Mouse (Mus musculus): Measurements from ENCODE around the gene Ticrr. TPM values are rescaled to one million over a fixed set of nuclear protein-coding genes. Genes with fewer than 3 reads are reported as not detected.

The Ticrr gene
- polyA plus RNA-seq (2017; shearing (Covaris generic)), result 1 to 10 TPM; 3.1 to 3.8 TPM

DNA sequence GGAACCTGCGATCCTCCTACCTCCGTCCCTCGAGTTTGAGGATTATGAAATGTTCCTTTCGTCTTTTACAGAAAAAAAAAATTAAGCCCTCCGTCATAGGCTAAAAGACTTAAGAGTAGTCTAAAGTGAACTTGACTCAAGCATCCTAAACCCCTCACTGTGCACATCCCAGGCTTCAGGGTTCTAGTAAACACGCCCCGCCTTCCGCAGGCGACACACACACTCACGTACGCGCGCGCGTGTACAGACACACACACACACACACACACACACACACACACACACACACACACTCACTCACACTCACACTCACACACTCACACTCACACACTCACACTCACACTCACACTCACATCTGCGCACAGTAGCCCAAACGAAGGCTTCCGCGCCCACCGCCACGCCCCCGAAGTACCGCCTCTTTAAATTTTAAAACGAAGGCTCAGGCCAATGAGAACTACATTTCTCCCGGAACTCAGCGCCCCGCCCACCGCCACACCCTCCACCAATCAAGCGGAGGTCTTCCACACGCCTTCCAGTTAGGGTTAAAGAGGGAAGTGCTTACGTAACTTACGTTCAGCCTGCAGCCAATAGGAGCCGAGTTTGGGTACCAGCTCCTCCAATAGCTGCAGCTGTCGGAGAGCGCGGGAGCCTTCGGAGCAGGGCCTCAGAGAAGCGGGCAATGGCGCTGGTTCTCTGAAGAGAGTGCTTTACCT is at the start of gene Ticrr:
Gene Ticrr, plus strand, starts transcription at position 619 of the 713 bp plus-strand sequence.

DNA sequence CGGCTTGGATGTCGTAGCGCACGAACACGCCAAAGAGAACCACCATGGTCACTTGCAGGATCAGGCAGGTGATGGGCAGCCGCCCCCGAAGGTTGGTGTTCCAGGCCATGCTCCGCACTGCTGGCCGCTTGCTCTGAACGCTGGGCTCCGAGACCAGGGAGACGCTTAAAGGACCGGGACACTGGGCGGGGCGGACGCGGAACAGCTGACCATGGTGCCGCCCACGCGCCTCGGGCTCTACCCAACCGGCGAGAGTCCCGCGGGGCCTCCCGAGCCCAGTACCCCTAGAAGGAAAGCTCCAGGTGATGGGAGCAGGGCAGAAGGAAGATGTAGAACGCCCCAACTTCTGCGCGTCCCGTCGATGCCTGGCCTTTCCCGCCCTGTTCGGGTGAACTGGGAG is 42.6 kb upstream of the Ticrr start, which contains the start of gene Rhcg:
Gene Rhcg, minus strand, starts transcription at position 240 of the 400 bp plus-strand sequence.

DNA sequence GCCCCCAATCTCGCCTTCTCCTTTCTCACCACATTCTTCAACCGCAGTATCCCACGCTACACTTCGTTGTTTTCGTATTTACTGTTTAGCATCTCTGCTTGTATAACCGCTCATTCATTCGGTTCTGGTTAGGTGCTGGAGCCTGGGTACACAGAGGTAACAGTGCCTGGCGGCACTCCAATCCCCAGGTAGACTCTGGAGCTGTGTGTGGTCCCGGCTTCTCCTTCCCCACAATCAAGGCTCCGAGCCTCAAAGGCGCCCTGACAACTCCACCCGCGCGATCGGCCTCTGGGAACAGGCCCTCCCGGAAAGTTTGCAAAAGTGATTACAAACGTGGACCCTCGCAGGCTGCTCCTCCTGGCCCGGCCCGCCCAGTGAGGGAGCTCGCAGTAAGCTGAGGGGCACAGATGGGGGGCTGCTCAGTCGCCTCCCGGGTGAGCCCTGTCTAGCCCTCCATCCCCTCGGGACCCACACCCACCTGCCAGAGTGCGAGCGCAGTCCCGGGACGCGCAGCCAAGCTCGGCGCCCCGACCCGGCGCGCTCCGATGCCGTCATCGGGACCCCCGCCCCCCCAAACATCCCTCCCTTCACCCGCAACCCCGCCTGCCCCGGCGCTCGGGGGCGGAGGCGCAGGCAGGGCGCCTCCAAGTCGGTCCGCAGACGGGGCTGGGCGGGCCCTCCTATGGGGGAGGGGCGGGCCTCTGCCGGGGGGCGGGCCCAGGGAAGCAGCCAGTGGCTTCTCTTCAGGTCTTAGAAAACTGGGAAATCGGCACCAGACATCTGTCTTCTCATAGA is 55.4 kb downstream of the Ticrr start, which contains the start of gene Kif7:
Gene Kif7, minus strand, starts transcription at position 534 of the 795 bp plus-strand sequence.

DNA sequence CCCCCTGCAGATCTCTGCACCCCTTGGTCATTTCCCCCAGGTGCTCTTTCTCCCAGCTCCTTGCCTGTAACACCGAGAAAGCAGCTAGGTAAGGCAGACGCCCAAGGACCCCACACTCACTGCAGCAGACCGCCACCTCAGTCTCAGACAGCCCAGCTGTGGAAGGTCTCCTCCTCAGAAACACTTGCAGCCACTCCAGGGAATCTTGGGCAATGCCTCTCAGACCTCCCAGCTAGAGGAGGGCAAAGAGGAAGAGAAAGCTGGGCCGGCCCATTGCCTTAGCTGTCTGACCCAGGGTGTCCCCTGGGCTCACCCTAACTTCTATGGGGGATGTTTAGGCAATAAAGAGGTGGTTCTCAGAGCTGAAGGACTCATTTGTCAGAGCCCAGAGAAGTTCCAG is 72.6 kb downstream of the Ticrr start, which contains the start of gene Plin1:
Gene Plin1, minus strand, starts transcription at position 282 of the 400 bp plus-strand sequence.

DNA sequence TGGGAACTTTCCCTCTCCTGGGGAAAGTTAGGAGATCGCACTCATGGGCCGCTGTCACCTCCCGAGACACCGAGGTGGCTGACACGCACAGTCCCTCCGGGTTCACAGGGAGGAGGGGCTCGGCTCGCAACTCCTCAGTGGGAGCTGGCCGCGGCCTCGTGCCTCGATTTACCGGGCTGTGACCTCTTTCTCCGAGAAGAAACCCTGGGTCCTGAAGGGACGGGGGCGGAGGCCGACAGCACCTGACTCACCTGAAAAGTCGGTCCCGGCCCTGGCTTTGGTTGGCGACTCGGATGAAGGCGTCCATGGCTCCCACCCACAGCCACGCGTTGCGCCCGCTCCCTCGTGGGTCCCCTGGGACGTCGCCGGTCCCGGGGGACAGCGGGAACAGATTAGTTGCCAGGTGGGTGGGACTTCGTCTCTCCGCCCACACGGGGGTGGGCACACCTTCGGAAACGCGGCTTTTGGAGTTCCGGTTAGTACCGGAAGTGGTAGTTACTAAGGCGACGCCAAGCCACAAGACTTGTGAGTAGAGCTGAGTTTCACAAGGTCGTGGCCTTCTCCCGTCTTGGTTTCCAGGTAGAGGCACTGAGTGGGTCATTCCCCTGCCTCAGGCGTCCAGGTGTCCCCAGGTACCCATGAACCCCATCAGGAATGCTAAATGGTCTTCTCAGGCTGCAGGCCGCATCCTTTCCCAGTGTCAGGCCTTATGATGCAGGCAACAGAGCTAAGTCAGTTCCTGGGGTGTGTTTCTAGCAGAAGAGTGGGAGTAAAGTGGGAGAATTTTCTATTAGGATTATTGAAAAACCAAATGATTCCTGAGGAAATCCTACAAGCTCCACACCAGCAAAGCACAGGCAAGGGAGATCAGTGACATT is 82.9 kb downstream of the Ticrr start, which contains the start of the genes Pex11a and Wdr93:
Gene Pex11a, minus strand, starts transcription at position 473 of the 878 bp plus-strand sequence.
Gene Wdr93, plus strand, starts transcription at position 505 of the 878 bp plus-strand sequence.

Other genes starting within 250 kb of the Ticrr start
- gene Polg, start 193.8 kb upstream of the Ticrr start, polyA plus RNA-seq (2017; shearing (Covaris generic)), result 100 to 1,000 TPM; 108 to 129 TPM
- gene Rhcg, start 42.5 kb upstream of the Ticrr start, polyA plus RNA-seq (2017; shearing (Covaris generic)), result under 1 TPM in 1 of 2 experiments, not detected in 1; 0.27 TPM
- gene Kif7, start 55.5 kb downstream of the Ticrr start, polyA plus RNA-seq (2017; shearing (Covaris generic)), result 1 to 10 TPM in 1 of 2 experiments, under 1 TPM in 1; 0.98 to 4.4 TPM
- under 1 TPM; 0.24 to 0.47 TPM for gene Plin1, start 72.7 kb downstream of the Ticrr start, polyA plus RNA-seq (2017; shearing (Covaris generic))
- gene Pex11a, start 82.9 kb downstream of the Ticrr start, polyA plus RNA-seq (2017; shearing (Covaris generic)), result 1 to 10 TPM; 2.6 to 6.5 TPM
- under 1 TPM; 0.07 to 0.32 TPM for gene Wdr93, start 83.0 kb downstream of the Ticrr start, polyA plus RNA-seq (2017; shearing (Covaris generic))
- gene Mesp1, start 133.6 kb downstream of the Ticrr start, polyA plus RNA-seq (2017; shearing (Covaris generic)), result not detected
- 1 to 10 TPM in 1 of 2 experiments, under 1 TPM in 1; 0.29 to 1.7 TPM for gene Mesp2, start 150.5 kb downstream of the Ticrr start, polyA plus RNA-seq (2017; shearing (Covaris generic))
- under 1 TPM; 0.16 to 0.92 TPM for gene Anpep, start 200.9 kb downstream of the Ticrr start, polyA plus RNA-seq (2017; shearing (Covaris generic))

Measured in inflammation-experienced regulatory T-cells (primary cell).